Mouse (Mus musculus): Measurements from ENCODE around the gene Ranbp10.

- TF ChIP-seq CTCF (IDR thresholded peaks at IDR 0.05; ENCODE audit: borderline replicate concordance, extremely low read depth, insufficient read depth, insufficient read length) (no peak), POLR2A (IDR thresholded peaks at IDR 0.05; ENCODE audit: borderline replicate concordance, extremely low read depth, insufficient read depth, insufficient read length, poor library complexity, severe bottlenecking) (no peak)
Measured at GRCm38 (mm10) chr8:105793331-105793730, 33.8 kb downstream of the Ranbp10 start.
